Mouse (Mus musculus) adrenal gland (tissue): ENCODE results near the gene Thbs3.

Experiments used
- intact Hi-C: fragments of 180-260 bp; cut with DNase I; formaldehyde crosslinking; loops from one replicate; pipeline ENCODE4 v1.15.1; 2025
- long read RNA-seq, 2 experiments: library from polyadenylated mRNA; unstranded; transcript quantifications; one replicate each; pipeline ENCODE4 v2.0.0; 2020; ENCODE audit warnings: borderline replicate concordance in 1 of 2; ENCODE audit not compliant: insufficient replicate concordance in 1 of 2

The Thbs3 gene
- long read RNA-seq, experiment 1, partial matches to known transcripts, result 2 of 3 reads
- long read RNA-seq, experiment 1, other reads (novel, unspliced or antisense), result 0 of 3 reads
- long read RNA-seq, experiment 2, result 0 reads

DNA sequence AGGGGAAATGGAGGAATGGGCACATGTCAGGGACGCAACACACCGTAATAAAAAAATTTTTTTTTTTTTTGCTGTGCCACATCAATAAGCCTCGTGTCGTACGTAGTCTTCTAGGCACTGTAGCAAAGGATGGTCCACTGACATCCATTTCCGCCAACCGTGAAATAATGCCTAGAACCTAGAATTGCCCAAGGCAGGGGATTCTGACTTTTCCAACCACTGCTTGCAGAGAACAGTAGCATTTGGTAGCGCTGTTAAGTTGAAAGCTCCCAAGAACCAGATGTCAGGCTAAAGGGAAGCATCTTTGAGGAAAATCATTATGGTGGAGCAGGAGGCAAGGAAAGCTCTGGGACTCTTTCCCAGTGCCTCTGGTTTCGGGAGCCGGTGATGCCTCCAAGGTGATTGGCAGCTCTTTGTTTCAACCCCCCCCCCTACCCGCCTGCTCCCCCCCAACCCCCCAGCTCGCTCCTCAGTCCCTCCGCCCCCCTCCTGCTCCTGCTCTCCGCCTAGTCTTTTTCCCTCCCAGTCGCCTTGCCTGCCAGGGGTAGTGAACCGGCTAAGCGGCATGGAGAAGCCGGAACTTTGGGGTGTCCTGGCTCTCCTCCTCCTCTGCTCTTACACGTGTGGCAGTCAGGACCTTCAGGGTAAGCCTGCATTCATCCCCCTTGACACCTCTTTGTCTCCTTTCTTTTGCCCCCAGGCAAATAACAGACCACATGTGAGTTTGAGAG lies at the start of gene Thbs3:
Gene Thbs3 (plus strand): TSS at position 500 of the 731 bp plus-strand sequence.
- intact Hi-C loops, result no loop called here

DNA sequence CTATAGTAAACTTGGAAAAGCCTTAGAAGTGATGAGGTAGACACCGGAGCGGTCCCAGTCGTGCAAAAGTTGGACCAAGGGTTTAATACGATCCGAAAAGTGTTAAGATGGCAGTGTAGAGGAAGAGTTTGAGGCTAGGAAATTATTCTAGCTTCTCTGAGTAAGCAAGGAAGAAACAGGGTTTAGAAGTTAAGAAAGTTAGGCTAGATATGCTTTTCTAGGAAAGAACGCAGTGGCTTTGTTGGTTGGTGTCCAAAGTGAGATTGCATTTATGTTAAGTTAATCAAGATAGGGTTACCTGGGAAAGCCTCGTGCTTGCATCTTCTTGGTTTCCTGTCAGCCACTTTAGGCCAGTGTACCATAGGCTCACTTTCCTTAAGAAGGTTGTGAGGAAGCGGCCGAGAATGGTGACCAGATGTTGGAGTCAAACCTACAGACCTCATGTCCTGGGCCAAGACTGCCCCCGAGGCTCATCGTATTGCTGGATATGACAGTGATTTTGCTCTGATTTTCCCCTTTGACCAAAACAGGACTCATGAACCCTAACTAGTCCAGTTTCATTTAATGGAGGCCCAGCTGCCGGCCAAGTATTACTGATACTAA lies 49.6 kb upstream of the Thbs3 start:
- intact Hi-C loops, result no loop called here

DNA sequence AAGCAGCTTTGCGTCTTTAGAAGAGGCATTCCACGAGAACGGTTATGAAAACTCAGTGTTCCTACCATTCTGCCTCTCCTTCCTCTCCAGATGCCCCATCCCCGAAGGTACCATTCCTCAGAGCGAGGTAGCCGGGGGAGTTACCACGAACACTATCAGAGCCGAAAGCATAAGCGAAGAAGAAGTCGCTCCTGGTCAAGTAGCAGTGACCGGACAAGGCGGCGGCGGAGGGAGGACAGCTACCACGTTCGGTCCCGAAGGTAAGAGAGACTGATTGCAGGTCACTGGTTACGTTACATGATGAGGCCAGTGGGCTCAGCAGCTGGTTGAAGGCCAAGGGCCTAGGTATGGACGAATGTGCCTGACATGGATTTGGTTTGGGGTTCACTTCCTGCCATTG lies 48.0 kb upstream of the Thbs3 start:
- intact Hi-C loops, result no loop called here

DNA sequence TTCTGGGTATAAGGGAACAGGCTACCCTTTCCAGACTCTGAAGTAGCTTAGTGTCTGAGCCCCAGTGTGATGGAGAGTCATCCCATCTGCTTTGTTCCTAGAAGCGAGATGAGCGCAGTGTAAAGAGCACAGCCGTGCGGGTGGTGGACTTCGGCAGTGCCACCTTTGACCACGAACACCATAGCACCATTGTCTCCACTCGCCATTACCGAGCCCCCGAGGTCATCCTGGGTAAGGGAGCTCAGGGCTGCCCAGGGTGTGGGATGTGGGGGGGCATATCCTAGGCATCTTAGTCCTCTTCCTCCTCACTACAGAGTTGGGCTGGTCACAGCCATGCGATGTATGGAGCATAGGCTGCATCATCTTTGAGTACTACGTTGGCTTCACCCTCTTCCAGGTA lies 40.1 kb upstream of the Thbs3 start:
- intact Hi-C loops, result no loop called here

DNA sequence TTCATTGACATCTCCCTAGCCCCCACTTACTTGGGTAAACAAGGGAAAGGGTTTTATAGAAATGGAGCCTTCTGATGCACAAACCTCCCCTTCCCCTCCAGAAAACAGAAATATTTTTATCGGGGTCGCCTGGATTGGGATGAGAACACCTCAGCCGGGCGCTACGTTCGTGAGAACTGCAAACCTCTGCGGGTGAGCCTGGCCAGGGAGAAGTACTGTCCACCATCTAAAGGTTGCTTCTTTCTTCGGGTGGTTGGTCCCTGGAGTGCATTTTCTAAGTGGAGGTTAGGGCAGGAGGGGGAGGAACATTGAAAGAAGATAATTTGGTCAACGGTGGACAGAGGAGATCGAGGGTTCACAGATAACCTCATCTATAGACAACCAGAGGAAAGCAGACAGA lies 39.4 kb upstream of the Thbs3 start:
- intact Hi-C loops, result no loop called here

DNA sequence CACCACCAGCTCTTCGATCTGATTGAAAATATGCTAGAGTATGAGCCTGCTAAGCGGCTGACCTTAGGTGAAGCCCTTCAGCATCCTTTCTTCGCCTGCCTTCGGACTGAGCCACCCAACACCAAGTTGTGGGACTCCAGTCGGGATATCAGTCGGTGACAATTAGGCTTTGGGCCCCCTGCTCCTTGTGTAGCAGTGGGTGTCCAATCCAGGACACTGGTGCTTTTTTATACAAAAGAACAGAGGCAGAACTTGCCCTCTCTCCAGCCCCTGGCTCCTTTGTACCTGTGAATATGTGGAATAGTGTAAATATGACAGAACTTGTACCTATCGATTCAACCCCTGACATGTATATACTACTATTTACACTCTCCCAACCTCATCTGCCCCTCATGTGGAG lies 38.6 kb upstream of the Thbs3 start:
- intact Hi-C loops, result no loop called here

DNA sequence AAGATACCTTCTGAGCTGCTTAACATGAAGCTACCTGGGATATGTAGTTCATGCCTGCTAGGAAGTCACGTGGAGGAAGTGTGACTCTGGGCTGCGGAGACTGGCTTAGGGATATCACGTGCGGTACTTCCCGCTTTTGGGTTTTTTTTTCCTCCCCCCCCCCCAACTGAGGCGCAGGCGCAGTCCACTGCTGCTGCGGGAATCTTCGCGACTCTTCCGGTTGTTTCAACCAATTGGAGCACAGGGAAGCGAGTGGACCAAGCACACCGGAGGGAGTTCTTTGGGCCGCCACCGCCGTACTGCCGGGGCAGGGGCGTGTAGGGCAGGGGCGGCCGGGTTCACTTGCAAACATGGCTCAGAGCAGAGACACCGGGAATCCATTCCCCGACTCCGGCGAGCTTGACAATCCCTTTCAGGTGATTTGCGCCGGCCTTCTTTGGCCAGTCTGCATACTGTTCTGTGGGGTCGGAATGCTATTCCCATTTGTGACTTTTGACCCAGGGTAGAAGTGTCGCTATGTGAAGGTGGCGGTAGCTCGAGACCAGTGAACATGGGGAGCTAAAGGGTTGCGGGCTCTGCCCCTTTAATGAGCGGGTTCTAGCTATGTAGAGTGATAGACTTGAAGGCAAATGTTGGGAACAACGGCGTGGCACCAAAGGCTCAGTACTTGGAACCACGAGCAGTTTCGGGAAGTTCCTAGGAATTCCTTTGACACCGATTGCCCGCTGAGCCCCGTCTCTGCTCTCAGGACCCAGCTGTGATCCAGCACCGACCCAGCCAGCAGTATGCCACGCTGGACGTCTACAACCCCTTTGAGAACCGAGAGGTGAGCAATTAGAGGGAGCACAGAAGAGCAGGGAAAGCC lies 37.5 kb upstream of the Thbs3 start, which contains the start of gene Scamp3:
Gene Scamp3 (plus strand): TSS at position 232 of the 865 bp plus-strand sequence.
- intact Hi-C loops, result no loop called here

DNA sequence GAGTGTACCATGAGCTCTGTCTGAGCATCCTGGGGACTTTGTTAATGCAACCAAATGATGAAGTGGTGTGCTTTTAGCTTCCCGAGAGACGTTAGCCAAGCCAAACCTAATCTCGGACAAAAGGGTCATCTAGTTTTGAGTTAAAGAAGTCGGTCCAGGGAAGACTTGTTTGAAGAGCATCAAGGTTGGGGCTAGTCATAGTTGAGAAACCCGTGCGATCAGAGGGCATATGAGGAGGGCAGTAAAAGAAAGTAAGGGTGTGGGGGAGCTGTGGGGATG lies 36.9 kb upstream of the Thbs3 start:
- intact Hi-C loops, result no loop called here

DNA sequence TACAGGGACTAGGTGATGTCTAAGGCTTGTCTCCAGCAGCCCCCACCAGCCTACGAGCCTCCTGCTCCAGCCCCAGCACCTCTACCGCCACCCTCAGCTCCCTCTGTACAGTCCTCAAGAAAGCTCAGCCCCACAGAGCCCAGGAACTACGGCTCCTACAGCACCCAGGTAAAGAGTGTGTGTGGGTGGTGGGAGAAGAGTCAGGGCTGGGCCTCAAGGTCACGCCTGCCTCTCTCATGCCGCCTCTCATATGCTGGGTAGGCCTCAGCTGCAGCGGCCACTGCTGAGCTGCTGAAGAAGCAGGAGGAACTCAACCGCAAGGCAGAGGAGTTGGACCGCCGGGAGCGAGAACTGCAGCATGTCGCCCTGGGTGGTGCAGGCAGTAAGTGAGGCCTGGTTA lies 35.9 kb upstream of the Thbs3 start:
- intact Hi-C loops, result no loop called here

DNA sequence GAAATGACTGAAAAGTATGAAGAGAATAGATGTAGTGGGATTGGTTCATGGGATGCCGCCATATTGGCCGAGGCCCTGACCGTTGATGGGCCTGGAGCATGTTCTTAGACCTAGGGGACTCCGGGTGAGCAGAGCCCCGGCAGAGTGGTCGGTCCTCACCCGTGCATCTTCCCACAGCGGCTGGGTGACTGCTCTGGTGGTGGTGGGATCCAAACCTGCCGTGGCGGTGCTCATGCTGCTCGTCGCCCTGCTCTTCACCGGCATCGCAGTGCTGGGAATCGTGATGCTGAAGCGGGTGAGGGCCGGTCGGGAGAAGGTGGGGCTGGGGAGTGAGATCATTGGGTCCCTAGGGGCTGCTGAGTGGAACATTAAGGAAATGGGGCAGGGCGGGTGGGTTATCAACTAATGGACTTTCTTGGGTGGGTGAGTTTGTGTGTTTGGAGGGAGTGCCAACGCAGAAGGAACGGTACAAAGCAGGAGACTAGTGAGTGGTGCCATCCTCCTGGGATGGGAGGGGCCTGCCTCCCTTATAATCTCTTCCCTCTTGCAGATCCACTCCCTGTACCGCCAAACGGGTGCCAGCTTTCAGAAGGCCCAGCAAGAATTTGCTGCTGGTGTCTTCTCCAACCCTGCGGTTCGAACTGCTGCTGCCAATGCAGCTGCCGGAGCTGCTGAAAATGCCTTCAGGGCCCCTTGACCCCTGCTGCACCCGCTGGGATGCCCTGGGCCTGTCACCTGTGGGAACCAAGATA lies 33.1 kb upstream of the Thbs3 start:
- intact Hi-C loops, result no loop called here

DNA sequence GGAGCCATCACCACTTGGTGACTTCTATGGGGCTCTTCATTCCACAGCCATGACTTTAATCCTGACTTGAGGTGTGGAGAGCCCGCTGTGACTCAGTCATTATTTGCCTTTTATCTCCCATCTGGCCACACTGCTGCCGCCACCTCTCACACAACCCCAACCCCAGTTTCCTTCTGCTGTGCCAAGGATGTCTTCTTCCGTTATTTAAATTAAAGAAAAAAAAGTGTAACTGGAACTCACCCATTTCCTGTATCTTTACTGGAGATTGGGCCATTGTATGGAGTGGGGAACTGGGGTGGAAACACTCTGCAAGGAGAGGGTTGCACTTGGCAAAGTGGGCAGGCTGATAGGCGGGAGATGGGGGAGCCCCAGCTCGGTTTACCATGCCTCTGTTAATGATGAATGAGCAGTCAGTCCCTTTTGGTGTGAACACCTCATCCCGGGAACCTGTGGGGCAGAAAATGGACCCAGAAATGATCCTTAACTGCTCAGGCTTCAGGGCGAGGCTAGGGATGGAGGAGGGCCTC lies 32.4 kb upstream of the Thbs3 start:
- intact Hi-C loops, result no loop called here

DNA sequence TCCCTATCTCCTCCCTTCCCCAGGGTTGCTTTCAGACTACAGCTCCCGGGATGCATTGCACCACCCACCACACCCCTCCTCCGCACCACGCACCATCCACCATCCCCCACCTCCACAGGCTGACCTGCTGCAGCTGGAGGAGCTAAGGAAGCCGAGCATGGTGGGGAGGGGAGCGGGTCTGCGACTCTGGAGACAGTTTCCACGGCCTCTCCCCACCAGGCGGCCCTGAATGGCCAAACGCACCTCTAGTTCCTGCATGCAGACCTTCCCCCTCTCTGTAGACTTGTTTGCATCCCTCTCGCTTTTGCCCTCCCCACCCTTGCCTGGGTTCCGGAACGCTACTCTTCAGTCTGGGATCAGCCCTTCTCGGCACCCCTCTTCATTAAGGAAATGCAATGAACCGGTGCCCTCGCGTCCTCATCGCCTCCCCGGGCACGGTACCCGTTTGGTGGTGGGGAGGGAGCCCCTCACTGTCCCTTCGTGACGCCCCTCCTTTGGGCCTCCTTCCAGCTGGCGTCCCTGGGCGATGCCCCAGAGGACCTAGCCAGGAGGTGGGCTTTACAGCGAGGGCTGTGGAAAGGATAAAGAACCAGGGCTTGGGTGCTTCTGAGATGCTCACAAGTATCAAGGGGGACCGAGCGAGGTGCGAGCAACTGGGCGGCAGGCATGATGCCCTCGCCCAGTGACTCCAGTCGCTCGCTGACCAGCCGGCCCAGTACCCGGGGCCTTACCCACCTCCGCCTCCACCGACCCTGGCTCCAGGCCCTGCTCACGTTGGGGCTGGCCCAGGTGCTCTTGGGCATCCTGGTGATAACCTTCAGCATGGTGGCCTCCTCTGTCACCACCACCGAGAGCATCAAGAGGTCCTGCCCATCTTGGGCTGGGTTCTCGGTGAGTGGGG lies 31.7 kb upstream of the Thbs3 start, which contains the start of gene Fam189b:
Gene Fam189b (plus strand): TSS at position 86 of the 901 bp plus-strand sequence.
- intact Hi-C loops, result no loop called here

DNA sequence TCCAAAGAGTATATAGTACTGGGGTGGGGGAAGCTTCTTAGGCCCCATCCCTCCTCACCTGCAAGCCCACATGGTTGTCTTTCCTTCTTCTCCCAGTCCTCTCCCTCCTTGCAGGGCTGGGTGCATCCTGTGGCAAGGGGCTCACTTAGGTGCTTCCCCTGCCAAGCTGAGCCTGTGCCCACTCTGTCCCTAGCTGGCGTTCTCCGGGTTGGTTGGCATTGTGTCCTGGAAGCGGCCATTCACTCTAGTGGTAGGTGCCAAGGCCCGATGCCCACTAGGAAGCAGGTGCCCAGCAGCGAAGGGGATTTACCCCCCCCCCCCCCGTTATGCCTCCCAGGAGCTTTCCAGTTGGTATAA lies 31.0 kb upstream of the Thbs3 start:
- intact Hi-C loops, result no loop called here

DNA sequence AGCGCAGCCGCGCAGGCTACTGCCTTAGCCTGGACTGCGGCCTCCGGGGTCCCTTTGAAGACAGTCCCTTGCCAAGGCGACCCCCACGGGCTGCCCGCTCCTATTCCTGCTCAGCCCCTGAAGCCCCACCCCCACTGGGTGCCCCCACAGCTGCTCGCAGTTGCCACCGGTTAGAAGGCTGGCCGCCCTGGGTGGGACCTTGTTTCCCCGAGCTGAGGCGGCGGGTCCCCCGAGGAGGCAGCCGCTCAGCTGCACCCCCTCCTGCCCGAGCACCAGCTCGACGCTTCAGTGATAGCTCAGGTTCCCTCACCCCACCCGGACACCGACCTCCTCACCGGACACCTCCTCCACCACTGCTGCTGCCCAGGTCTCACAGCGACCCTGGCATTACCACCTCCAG lies 27.8 kb upstream of the Thbs3 start:
- intact Hi-C loops, result no loop called here

DNA sequence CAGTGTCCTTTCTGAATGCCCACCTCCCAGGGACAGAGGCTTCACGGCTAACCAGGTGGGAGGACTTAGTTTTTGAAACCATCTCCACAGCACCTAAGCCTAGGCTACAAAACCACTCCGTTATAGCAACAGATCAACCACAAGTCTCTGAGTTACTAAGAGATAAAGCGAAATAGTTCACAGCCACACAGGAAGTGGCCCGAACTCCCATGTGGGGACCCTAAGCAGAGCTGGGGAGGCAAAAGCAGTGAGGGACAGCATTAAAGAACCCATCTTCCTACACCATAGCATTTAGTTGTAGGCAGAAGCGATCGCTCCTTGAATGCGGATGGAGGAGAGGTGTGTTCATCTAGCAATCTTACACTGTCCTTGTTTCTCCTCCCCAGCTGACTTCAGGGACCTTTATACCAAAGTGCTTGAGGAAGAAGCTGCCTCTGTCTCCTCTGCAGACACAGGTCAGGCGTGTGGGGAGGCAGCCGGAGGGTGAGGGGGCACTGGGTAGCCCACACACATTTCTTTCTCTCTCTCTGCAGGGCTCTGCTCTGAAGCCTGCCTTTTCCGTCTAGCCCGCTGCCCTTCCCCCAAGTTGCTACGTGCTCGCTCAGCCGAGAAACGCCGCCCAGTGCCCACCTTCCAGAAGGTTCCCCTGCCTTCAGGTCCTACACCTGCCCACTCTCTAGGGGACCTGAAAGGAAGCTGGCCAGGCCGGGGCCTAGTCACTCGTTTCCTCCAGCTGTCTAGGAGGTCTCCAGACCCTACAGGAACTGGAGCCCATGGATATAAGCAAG lies 27.1 kb upstream of the Thbs3 start:
- intact Hi-C loops, result no loop called here

DNA sequence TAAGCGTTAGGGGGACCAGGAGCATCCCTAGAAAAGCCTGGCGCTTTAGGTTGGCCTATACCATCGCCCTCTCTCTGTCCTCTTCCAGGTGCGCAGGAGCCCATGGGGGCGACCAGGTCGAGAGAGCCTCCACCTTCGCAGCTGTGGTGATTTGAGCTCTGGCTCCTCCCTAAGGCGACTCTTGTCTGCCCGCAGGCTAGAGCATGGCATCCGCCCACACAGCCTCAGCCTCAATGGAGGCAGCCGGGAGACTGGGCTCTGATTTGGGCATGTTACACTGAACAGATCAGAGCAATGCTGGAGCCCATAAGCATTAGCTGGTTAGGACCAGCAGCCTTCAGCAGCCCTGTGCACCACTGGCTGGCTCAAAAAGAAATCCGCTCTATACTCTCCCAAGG lies 26.5 kb upstream of the Thbs3 start:
- intact Hi-C loops, result no loop called here

DNA sequence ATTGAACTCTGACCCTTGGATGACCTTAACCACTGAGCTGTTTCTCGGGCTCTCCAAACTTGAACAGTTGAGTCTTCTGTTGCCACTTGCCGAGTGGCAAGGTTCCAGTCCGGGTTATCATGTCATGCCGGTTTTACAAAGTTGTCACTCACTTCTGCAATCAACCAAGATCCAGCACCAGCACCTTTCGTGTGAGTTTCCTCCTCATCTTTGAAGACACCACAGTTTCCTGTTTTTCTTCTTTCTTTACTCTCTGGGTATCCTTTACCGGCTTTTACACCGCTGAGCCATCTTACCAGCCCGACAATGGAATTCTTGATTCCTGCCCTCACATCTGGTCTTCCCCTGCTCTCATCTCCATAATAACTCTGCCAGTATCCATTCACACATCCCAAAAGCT lies 24.5 kb upstream of the Thbs3 start:
- intact Hi-C loops, result no loop called here

DNA sequence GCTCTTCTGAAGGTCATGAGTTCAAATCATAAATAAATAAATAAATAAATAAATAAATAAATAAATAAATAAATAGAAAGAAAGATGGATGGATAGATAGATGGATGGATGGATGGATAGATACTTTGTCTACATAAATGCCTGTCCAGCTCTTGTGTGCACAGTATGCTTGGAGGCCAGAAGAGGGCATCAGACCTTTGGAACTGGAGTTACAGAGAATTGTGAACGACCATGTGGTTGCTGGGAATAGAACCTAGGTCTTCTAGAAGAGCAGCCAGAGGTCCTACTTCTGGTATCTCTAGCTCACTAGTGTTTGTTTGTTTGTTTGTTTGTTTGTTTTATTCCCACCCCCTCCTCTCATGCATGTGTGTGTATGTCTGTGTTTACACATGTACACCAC lies 21.6 kb upstream of the Thbs3 start:
- intact Hi-C loops, result no loop called here

DNA sequence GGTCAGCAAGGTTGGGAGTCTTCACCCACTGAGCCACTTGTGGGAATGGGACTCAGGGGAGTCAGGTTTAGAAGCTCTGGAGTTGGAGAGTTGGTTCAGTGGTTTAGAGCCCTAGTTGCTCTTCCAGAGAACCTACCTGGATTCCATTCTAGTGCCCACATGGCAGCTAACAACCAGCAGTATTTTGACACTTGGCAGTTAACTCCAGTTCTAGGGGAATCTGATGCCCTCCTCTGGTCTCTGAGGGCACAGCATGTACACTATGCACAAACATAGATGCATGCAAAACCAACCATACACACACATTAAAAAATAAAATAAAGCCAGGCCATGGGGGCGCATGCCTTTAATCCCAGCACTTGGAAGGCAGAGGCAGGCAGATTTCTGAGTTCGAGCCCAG lies 21.1 kb upstream of the Thbs3 start:
- intact Hi-C loops, result no loop called here
